Mouse (Mus musculus): ENCODE data around the gene Tnni2. TPM values are rescaled to one million over a fixed set of nuclear protein-coding genes. Genes with fewer than 3 reads are reported as not detected.
A peak's percentile ranks its signal among the peaks of the same experiment; 100 is the strongest.

Gene Tnni2
- polyA plus RNA-seq, 1 experiment from 2014 or later = 3.3 TPM

DNA sequence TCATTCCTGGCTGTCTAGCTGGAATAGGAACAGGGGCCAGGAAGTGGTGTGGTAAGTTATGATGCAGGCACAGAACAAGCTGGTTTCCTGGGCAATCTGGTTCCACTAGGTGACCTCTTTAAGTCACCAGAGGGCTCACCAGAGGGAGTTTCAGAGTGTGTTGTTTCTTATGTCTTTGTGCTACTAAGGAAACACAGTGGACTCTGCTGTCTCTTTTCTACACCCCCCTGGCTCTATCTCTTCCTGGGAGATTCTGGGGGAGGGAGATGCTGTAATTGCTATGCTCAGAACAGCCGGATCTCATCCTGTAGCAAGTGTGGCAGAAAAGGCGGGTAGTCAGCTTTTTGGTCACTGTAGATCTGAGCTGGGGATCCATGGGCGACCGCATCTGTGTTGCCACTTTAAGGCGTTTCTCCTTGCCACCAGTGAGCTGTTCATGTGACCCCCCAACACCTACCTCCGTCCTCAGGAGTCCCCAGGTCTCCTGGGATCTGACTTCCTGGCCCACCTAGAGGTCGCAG, 28.6 kb downstream of the Tnni2 start:
- Histone ChIP-seq H3K4me1 (peaks cover 20% of the 10 kb centered on the region), H3K27me3 (replicated peaks) (no peaks in the 10 kb centered on the region), H3K9me3 (no peaks in the 10 kb centered on the region), H3K27ac (no peak overlapping the region), H3K9ac (no peak overlapping the region), H3K4me3 (no peak overlapping the region), H3K4me2 (replicated peaks) (no peak overlapping the region), H3K36me3 (no peaks in the 10 kb centered on the region)
- no peak for ATAC-seq (ENCODE audit: low FRiP score, low read depth)
- WGBS = 89% methylated on average over 7 of the region's 7 CpGs

DNA sequence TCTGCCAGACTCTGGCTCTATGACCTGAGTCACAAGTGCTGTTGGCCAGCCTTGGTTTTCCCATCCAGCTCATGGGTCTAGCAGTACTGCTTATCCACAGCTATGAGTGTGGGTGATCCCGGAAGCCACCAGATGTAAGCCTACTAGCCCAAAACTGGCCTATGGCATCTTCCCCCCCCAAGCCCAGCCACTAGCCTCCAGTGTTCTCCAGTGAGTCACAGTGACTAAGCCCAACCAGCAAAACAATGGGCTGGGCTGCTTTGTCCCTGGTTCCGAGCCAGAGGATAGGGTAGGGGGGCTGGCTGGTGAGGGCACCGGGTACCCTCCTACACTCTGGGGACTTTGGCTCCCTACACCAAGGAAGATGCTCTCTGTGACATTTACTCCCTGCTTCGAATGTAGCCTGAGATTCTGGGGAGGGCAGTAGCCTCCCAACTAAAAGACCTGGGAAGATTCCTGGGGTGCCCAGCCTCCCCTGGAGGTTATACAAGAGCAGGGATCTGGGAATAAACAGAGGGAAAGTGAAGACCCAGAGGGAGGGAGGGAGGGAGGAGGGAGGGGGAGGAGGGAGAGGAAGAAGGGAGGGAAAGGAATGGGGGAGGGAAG, 29.3 kb downstream of the Tnni2 start:
- no peaks in the 10 kb centered on the region for H3K9me3 ChIP-seq
- H3K4me2 ChIP-seq (replicated peaks) = no peak overlapping the region
- H3K9ac ChIP-seq = no peak overlapping the region
- H3K4me3 ChIP-seq = no peak overlapping the region
- ATAC-seq (ENCODE audit: low FRiP score, low read depth) = no peak
- WGBS = 22% methylated on average over 4 of the region's 4 CpGs
- H3K27ac ChIP-seq = no peak overlapping the region
- no peaks in the 10 kb centered on the region for H3K36me3 ChIP-seq
- H3K27me3 ChIP-seq (replicated peaks) = no peaks in the 10 kb centered on the region
- peaks cover 20% of the 10 kb centered on the region for H3K4me1 ChIP-seq

GRCm38 (mm10) chr7:142471414-142471861, 29.8 kb downstream of the Tnni2 start:
- H3K27me3 ChIP-seq (replicated peaks) = no peaks in the 10 kb centered on the region
- H3K4me1 ChIP-seq = peaks cover 20% of the 10 kb centered on the region
- H3K9me3 ChIP-seq = no peaks in the 10 kb centered on the region
- 29% methylated on average over 5 of the region's 6 CpGs for WGBS
- no peak overlapping the region for H3K27ac ChIP-seq
- H3K4me3 ChIP-seq = no peak overlapping the region
- H3K4me2 ChIP-seq (replicated peaks) = peak overlapping the region; percentile 4; the same call in 1 of the 2 replicates
- H3K9ac ChIP-seq = 0 out of 2 replicates have a peak overlapping the region, but pooled peaks have one; percentile 35
- no peak for ATAC-seq (ENCODE audit: low FRiP score, low read depth)
- H3K36me3 ChIP-seq = no peaks in the 10 kb centered on the region

DNA sequence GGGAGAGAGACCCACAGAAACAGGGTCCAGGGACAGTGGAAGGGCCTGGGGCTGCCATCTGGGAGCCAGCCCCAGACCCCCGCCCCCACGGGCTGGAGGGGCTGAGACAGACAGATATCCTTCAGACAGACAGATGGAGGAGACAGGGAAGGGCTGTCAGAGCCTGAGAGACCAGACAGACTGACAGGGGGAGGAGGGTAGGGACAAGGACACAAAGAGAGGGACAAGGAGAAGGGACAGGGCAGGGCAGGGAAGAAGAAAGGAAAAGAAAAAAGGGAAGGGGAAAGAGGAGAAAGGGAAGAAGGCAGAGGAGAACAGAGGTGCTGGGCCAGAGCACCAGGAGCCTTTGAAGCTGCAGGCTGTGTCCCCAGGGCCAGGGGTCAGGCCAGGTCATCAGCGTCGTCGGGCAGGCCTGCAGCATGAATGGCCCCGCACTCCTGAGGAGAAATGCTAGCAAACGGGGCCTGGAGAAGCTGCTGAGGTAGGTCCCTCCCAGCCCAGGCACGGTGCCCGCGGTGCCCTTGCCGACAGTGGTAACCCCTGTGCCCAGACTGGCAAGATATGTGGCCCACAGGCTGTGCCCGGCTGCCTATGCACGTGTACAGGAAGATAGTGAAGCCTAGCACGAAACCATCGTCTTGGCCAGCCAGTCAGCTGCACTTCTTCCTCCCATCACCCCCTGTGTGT, 30.4 kb downstream of the Tnni2 start:
- no peak for ATAC-seq (ENCODE audit: low FRiP score, low read depth)
- Histone ChIP-seq H3K36me3 (no peaks in the 10 kb centered on the region), H3K9me3 (no peaks in the 10 kb centered on the region), H3K27me3 (replicated peaks) (no peaks in the 10 kb centered on the region), H3K9ac (0 out of 2 replicates have a peak overlapping the region, but pooled peaks have one; percentile 35), H3K4me1 (peaks cover 20% of the 10 kb centered on the region), H3K4me3 (no peak overlapping the region), H3K4me2 (replicated peaks) (peak overlapping the region; percentile 4), H3K27ac (no peak overlapping the region)
- WGBS = 32% methylated on average over 15 of the region's 15 CpGs

GRCm38 (mm10) chr7:142472936-142473335, 31.3 kb downstream of the Tnni2 start:
- Histone ChIP-seq H3K4me3 (no peak overlapping the region), H3K9ac (no peak overlapping the region), H3K4me2 (replicated peaks) (peak overlapping the region; percentile 4; the same call in 1 of the 2 replicates), H3K27ac (no peak overlapping the region), H3K27me3 (replicated peaks) (no peaks in the 10 kb centered on the region), H3K36me3 (no peaks in the 10 kb centered on the region), H3K9me3 (no peaks in the 10 kb centered on the region), H3K4me1 (peaks cover 20% of the 10 kb centered on the region)
- no peak for ATAC-seq (ENCODE audit: low FRiP score, low read depth)
- 88% methylated on average over 4 of the region's 4 CpGs for WGBS

GRCm38 (mm10) chr7:142473476-142473875, 31.9 kb downstream of the Tnni2 start:
- Histone ChIP-seq H3K9ac (no peak overlapping the region), H3K36me3 (no peaks in the 10 kb centered on the region), H3K27me3 (replicated peaks) (no peaks in the 10 kb centered on the region), H3K27ac (no peak overlapping the region), H3K4me2 (replicated peaks) (no peak overlapping the region), H3K4me3 (no peak overlapping the region), H3K4me1 (peaks cover 20% of the 10 kb centered on the region), H3K9me3 (no peaks in the 10 kb centered on the region)
- WGBS = 85% methylated on average over 2 of the region's 2 CpGs
- ATAC-seq (ENCODE audit: low FRiP score, low read depth) = no peak

- WGBS = 80% methylated on average over 14 of the region's 14 CpGs
- no peak for ATAC-seq (ENCODE audit: low FRiP score, low read depth)
- H3K27ac ChIP-seq = no peak overlapping the region
Observed at GRCm38 (mm10) chr7:142474799-142475198, 33.2 kb downstream of the Tnni2 start.

GRCm38 (mm10) chr7:142475641-142476040, 34.0 kb downstream of the Tnni2 start:
- Histone ChIP-seq H3K36me3 (no peaks in the 10 kb centered on the region), H3K27ac (no peak overlapping the region), H3K4me1 (peaks cover 20% of the 10 kb centered on the region), H3K27me3 (replicated peaks) (no peaks in the 10 kb centered on the region), H3K4me2 (replicated peaks) (no peak overlapping the region), H3K9ac (no peak overlapping the region), H3K4me3 (no peak overlapping the region), H3K9me3 (no peaks in the 10 kb centered on the region)
- WGBS = 73% methylated on average over 7 of the region's 7 CpGs
- no peak for ATAC-seq (ENCODE audit: low FRiP score, low read depth)

More at GRCm38 (mm10) chr7:142474799-142475198, 33.2 kb downstream of the Tnni2 start:
- H3K36me3 ChIP-seq = no peaks in the 10 kb centered on the region
- H3K4me3 ChIP-seq = no peak overlapping the region
- no peaks in the 10 kb centered on the region for H3K9me3 ChIP-seq
- H3K4me2 ChIP-seq (replicated peaks) = no peak overlapping the region
- H3K4me1 ChIP-seq = peaks cover 20% of the 10 kb centered on the region
- no peaks in the 10 kb centered on the region for H3K27me3 ChIP-seq (replicated peaks)
- no peak overlapping the region for H3K9ac ChIP-seq

DNA sequence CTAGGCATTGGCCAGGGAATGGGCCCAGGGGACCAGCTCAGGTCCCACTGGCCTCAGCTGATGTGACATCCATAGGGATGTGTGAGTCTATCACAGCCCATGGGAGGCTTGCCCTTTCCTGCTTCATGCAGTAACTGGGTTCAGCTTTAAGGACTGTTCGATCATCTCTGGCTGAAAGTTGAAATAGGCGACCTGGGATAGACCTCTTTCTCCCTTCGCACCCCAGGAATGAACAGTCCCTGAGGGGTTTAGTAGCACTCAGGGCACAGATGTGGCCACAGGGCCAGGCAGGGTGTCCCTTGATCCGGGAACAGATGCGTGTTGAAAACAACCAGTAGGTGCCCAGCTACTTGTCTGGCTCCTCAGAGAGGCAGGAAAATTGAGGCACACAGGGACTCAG, 34.7 kb downstream of the Tnni2 start:
- 84% methylated on average over 5 of the region's 5 CpGs for WGBS
- no peak overlapping the region for H3K9ac ChIP-seq
- H3K27me3 ChIP-seq (replicated peaks) = no peaks in the 10 kb centered on the region
- H3K4me3 ChIP-seq = no peak overlapping the region
- no peak for ATAC-seq (ENCODE audit: low FRiP score, low read depth)
- no peak overlapping the region for H3K4me2 ChIP-seq (replicated peaks)
- no peaks in the 10 kb centered on the region for H3K36me3 ChIP-seq
- peaks cover 20% of the 10 kb centered on the region for H3K4me1 ChIP-seq
- H3K9me3 ChIP-seq = no peaks in the 10 kb centered on the region
- no peak overlapping the region for H3K27ac ChIP-seq

GRCm38 (mm10) chr7:142476795-142477452, 35.3 kb downstream of the Tnni2 start:
- Histone ChIP-seq H3K27me3 (replicated peaks) (no peaks in the 10 kb centered on the region), H3K27ac (no peak overlapping the region), H3K9ac (no peak overlapping the region), H3K4me1 (peaks cover 20% of the 10 kb centered on the region), H3K9me3 (no peaks in the 10 kb centered on the region), H3K4me2 (replicated peaks) (no peak overlapping the region), H3K4me3 (no peak overlapping the region), H3K36me3 (no peaks in the 10 kb centered on the region)
- 85% methylated on average over 13 of the region's 13 CpGs for WGBS
- no peak for ATAC-seq (ENCODE audit: low FRiP score, low read depth)

DNA sequence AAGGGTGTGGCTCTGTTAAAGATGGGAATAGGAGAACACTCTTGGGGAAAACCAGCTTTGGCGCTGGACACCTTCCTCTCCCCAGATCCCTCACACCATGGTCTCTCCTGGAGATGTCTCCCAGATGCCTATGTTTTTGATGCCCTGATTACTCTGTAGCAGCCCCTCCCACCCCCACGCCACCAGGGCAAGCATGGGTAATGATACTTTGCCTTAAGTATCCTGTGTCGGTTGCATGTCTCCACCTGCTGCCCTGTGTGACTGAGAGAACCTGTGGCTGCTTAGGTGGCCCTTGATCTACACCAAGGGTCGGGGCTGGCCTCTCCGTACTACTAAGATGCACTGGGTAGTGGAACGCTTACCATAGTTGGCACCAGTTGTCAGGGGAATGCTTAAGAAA, 36.4 kb downstream of the Tnni2 start:
- Histone ChIP-seq H3K9me3 (no peaks in the 10 kb centered on the region), H3K27me3 (replicated peaks) (no peaks in the 10 kb centered on the region), H3K4me1 (peaks cover 25% of the 10 kb centered on the region), H3K36me3 (no peaks in the 10 kb centered on the region), H3K9ac (no peak overlapping the region), H3K4me2 (replicated peaks) (no peak overlapping the region), H3K27ac (no peak overlapping the region), H3K4me3 (no peak overlapping the region)
- ATAC-seq (ENCODE audit: low FRiP score, low read depth) = no peak
- WGBS = 87% methylated on average over 6 of the region's 6 CpGs

GRCm38 (mm10) chr7:142478574-142478973, 37.0 kb downstream of the Tnni2 start:
- Histone ChIP-seq H3K4me2 (replicated peaks) (no peak overlapping the region), H3K36me3 (no peaks in the 10 kb centered on the region), H3K9ac (no peak overlapping the region), H3K4me1 (peaks cover 31% of the 10 kb centered on the region), H3K27me3 (replicated peaks) (no peaks in the 10 kb centered on the region), H3K9me3 (no peaks in the 10 kb centered on the region), H3K4me3 (no peak overlapping the region), H3K27ac (no peak overlapping the region)
- no peak for ATAC-seq (ENCODE audit: low FRiP score, low read depth)
- 76% methylated on average over 2 of the region's 2 CpGs for WGBS

Data from neural tube, embryonic 12.5 days (tissue).